Mouse (Mus musculus) midbrain, embryonic 16.5 days (tissue): ENCODE data around the gene Ppp2r5e. TPM values are rescaled to one million over a fixed set of nuclear protein-coding genes. Genes with fewer than 3 reads are reported as not detected.

Source experiments
- ATAC-seq: fragments of 200-750 bp; cut with Nextera tagmentation; 2 replicates; pipeline ENCODE4 v1.8.0; 2017; ENCODE audit warnings: moderate TSS enrichment
- H3K27ac ChIP-seq: fragments of 300-500 bp; sonication (generic); 2 replicates; pipeline ENCODE4 v1.5.1; 2014; ENCODE audit warnings: mild to moderate bottlenecking, low read length, mixed read lengths
- H3K27me3 ChIP-seq: fragments of 300-500 bp; sonication (generic); 2 replicates; pipeline ENCODE4 v1.6.1; 2014; ENCODE audit warnings: low read depth, low read length, mixed read lengths; ENCODE audit not compliant: control insufficient read depth, insufficient read depth
- H3K36me3 ChIP-seq: fragments of 300-500 bp; sonication (generic); 2 replicates; pipeline ENCODE4 v1.6.1; 2014; ENCODE audit warnings: mild to moderate bottlenecking, low read length, moderate library complexity, mixed read lengths; ENCODE audit not compliant: control insufficient read depth, insufficient read depth
- H3K4me1 ChIP-seq: fragments of 300-500 bp; sonication (generic); 2 replicates; pipeline ENCODE4 v1.6.1; 2014; ENCODE audit warnings: mild to moderate bottlenecking, low read length, mixed read lengths; ENCODE audit not compliant: control insufficient read depth, insufficient read depth
- H3K4me2 ChIP-seq: fragments of 300-500 bp; sonication (generic); 2 replicates; pipeline ENCODE4 v1.6.1; 2014; ENCODE audit warnings: mild to moderate bottlenecking, low read length, mixed read lengths
- H3K4me3 ChIP-seq: fragments of 300-500 bp; sonication (generic); 2 replicates; pipeline ENCODE4 v1.5.1; 2014; ENCODE audit warnings: low read depth, mild to moderate bottlenecking, low read length, moderate library complexity, mixed read lengths
- H3K9ac ChIP-seq: fragments of 300-500 bp; sonication (generic); 2 replicates; pipeline ENCODE4 v1.6.1; 2014; ENCODE audit warnings: low read depth, low read length, mixed read lengths
- H3K9me3 ChIP-seq: fragments of 300-500 bp; sonication (generic); replicated peaks from 2 replicates; pipeline ENCODE4 v1.6.1; 2014; ENCODE audit warnings: mild to moderate bottlenecking, low read length, mixed read lengths; ENCODE audit not compliant: control insufficient read depth, poor library complexity, severe bottlenecking
- WGBS: fragments of 180-500 bp; shearing (Covaris S2); extraction: QIAGEN DNeasy Blood & Tissue Kit; methylation state at CpG from one replicate; pipeline ENCODE4 v1.1.7; 2014; 5-methylcytosine and 5-hydroxymethylcytosine counted together
- polyA plus RNA-seq: library from polyadenylated mRNA; unstranded; fragments of >200 nt; fragmentation: Nextera tagmentation; extraction: Ambion mirVana; gene quantifications from 2 replicates; pipeline ENCODE4 v1.2.1, GENCODE M21; 2015

The Ppp2r5e gene
- polyA plus RNA-seq, 1 experiment from 2014 or later = 18.1 TPM

GRCm38 (mm10) chr12:75428719-75429118 is 167.3 kb downstream of the Ppp2r5e start:
- ATAC-seq = no peak
- Histone ChIP-seq H3K4me3 (no peak overlapping the region), H3K9ac (no peak overlapping the region), H3K36me3 (no peaks in the 10 kb centered on the region), H3K4me2 (no peak overlapping the region), H3K27me3 (no peaks in the 10 kb centered on the region), H3K9me3 (no peaks in the 10 kb centered on the region), H3K27ac (no peak overlapping the region), H3K4me1 (no peaks in the 10 kb centered on the region)
- 78% methylated on average over 6 of the region's 6 CpGs for WGBS

- no peak overlapping the region for H3K4me3 ChIP-seq
- no peak for ATAC-seq
- 86% methylated on average over 7 of the region's 7 CpGs for WGBS
Measured at GRCm38 (mm10) chr12:75425882-75426281, 170.2 kb downstream of the Ppp2r5e start.

GRCm38 (mm10) chr12:75424817-75425216 is 171.2 kb downstream of the Ppp2r5e start:
- Histone ChIP-seq H3K4me3 (no peak overlapping the region), H3K4me1 (no peaks in the 10 kb centered on the region), H3K9me3 (no peaks in the 10 kb centered on the region), H3K36me3 (no peaks in the 10 kb centered on the region), H3K27me3 (no peaks in the 10 kb centered on the region), H3K27ac (no peak overlapping the region), H3K4me2 (no peak overlapping the region), H3K9ac (no peak overlapping the region)
- ATAC-seq = no peak
- WGBS = 84% methylated on average over 4 of the region's 4 CpGs

More at GRCm38 (mm10) chr12:75425882-75426281, 170.2 kb downstream of the Ppp2r5e start:
- Histone ChIP-seq H3K27ac (no peak overlapping the region), H3K27me3 (no peaks in the 10 kb centered on the region), H3K36me3 (no peaks in the 10 kb centered on the region), H3K4me2 (no peak overlapping the region), H3K9me3 (no peaks in the 10 kb centered on the region), H3K9ac (no peak overlapping the region), H3K4me1 (no peaks in the 10 kb centered on the region)

GRCm38 (mm10) chr12:75424359-75424758 is 171.7 kb downstream of the Ppp2r5e start:
- WGBS = 77% methylated on average over 7 of the region's 7 CpGs
- H3K27me3 ChIP-seq = no peaks in the 10 kb centered on the region
- no peak for ATAC-seq
- H3K9me3 ChIP-seq = no peaks in the 10 kb centered on the region
- H3K4me2 ChIP-seq = no peak overlapping the region
- no peaks in the 10 kb centered on the region for H3K4me1 ChIP-seq
- no peak overlapping the region for H3K9ac ChIP-seq
- H3K36me3 ChIP-seq = no peaks in the 10 kb centered on the region
- no peak overlapping the region for H3K4me3 ChIP-seq
- no peak overlapping the region for H3K27ac ChIP-seq

GRCm38 (mm10) chr12:75416681-75417080 is 179.4 kb downstream of the Ppp2r5e start, which contains the start of gene Gphb5:
Gene Gphb5, minus strand, starts transcription at chr12:75416781.
- ATAC-seq = no peak
- Histone ChIP-seq H3K9me3 (no peaks in the 10 kb centered on the region), H3K4me1 (no peaks in the 10 kb centered on the region), H3K36me3 (no peaks in the 10 kb centered on the region), H3K9ac (no peak within 1 kb of the TSS), H3K27me3 (no peaks in the 10 kb centered on the region), H3K4me3 (no peak within 1 kb of the TSS), H3K4me2 (no peak within 1 kb of the TSS), H3K27ac (no peak within 1 kb of the TSS)
- WGBS = 94% methylated on average over 4 of the region's 4 CpGs

- Histone ChIP-seq H3K27me3 (no peaks in the 10 kb centered on the region), H3K9me3 (no peaks in the 10 kb centered on the region), H3K27ac (no peak overlapping the region), H3K4me2 (no peak overlapping the region), H3K4me3 (no peak overlapping the region), H3K9ac (no peak overlapping the region), H3K36me3 (no peaks in the 10 kb centered on the region), H3K4me1 (no peaks in the 10 kb centered on the region)
- 73% methylated on average over 6 of the region's 6 CpGs for WGBS
- no peak for ATAC-seq
Measured at GRCm38 (mm10) chr12:75414991-75415390, 181.1 kb downstream of the Ppp2r5e start.

GRCm38 (mm10) chr12:75412964-75413363 is 183.1 kb downstream of the Ppp2r5e start:
- Histone ChIP-seq H3K27me3 (no peaks in the 10 kb centered on the region), H3K4me2 (no peak overlapping the region), H3K36me3 (no peaks in the 10 kb centered on the region), H3K27ac (no peak overlapping the region), H3K4me1 (no peaks in the 10 kb centered on the region), H3K4me3 (no peak overlapping the region), H3K9me3 (no peaks in the 10 kb centered on the region), H3K9ac (no peak overlapping the region)
- ATAC-seq = no peak
- WGBS = 89% methylated on average over 9 of the region's 9 CpGs

Other genes with a start within 250 kb of the Ppp2r5e start
- gene Gphb5, start 179.5 kb downstream of the Ppp2r5e start, polyA plus RNA-seq = not detected in 2 replicates
- gene Wdr89, start 73.3 kb upstream of the Ppp2r5e start, polyA plus RNA-seq = 5.1 and 5.4 TPM in 2 replicates
- gene Sgpp1, start 139.5 kb upstream of the Ppp2r5e start, polyA plus RNA-seq = 10.9 and 12.0 TPM in 2 replicates
- 41.4 and 51.6 TPM in 2 replicates for gene Syne2, start 221.9 kb upstream of the Ppp2r5e start, polyA plus RNA-seq